ENCODE assay signal across 21 mouse cellular contexts in genomic region chr9:92595296-92595695, GRCm38 (mm10). TPM values are rescaled to one million over a fixed set of nuclear protein-coding genes. Genes with fewer than 3 reads are reported as not detected.
A peak's percentile ranks its signal among the peaks of the same experiment; 100 is the strongest.
DNase-seq lines count a peak whose midpoint lies in the region; ATAC-seq and TF ChIP-seq lines count a peak whose summit lies in the region.
"Had no signal": no experiment of that assay in that cellular context is flagged by ENCODE, and none has a peak within 500 bp of the region (broad histone marks: within the 10 kb centered on the region; RNA-seq: fewer than 3 reads in every experiment).

No protein-coding gene starts in this region.

- H3K9me3 ChIP-seq in lung, embryonic 14.5 days (ENCODE audit: low read depth, low read length), result no peaks in the 10 kb centered on the region
- no peaks in the 10 kb centered on the region for H3K9me3 ChIP-seq in lung, embryonic 16.5 days (ENCODE audit: control insufficient read depth, low read length)
- H3K9me3 ChIP-seq: embryonic facial prominence, embryonic 13.5 days; embryonic facial prominence, embryonic 15.5 days; forebrain, embryonic 10.5 days; forebrain, embryonic 12.5 days had no signal

- no peak overlapping the region for H3K27ac ChIP-seq in lung, embryonic 14.5 days (ENCODE audit: low read depth)
- no peak overlapping the region for H3K27ac ChIP-seq in lung, embryonic 16.5 days (ENCODE audit: low read length)
- H3K27ac ChIP-seq: embryonic facial prominence, embryonic 13.5 days; embryonic facial prominence, embryonic 15.5 days; forebrain, embryonic 10.5 days; forebrain, embryonic 12.5 days had no signal

- peaks cover 12% of the 10 kb centered on the region; the same call in 1 of the 2 replicates for H3K36me3 ChIP-seq in lung, embryonic 14.5 days (ENCODE audit: insufficient read depth)
- H3K36me3 ChIP-seq in lung, embryonic 16.5 days (ENCODE audit: control insufficient read depth, insufficient read depth, low read length), result peaks cover 12% of the 10 kb centered on the region

- no peaks in the 10 kb centered on the region for H3K4me1 ChIP-seq in lung, embryonic 14.5 days (ENCODE audit: insufficient read depth)
- peaks cover 6% of the 10 kb centered on the region; the same call in 1 of the 2 replicates for H3K4me1 ChIP-seq in lung, embryonic 16.5 days (replicated peaks; ENCODE audit: control insufficient read depth, insufficient read depth, low read length)
- no peaks in the 10 kb centered on the region for H3K4me1 ChIP-seq in lung, adult 2 months (ENCODE audit: control insufficient read depth, insufficient read depth, low read length)
- H3K4me1 ChIP-seq: embryonic facial prominence, embryonic 13.5 days; embryonic facial prominence, embryonic 15.5 days; forebrain, embryonic 10.5 days had no signal

- WGBS in lung, embryonic 14.5 days, result 43% methylated on average over 4 of the region's 4 CpGs
- 46% methylated on average over 4 of the region's 4 CpGs for WGBS in lung, embryonic 16.5 days
- WGBS in lung, adult 2 months, result 63% methylated on average over 4 of the region's 4 CpGs

- DNase-seq in lung, embryonic 14.5 days, result peak; percentile 81
- DNase-seq in lung, postnatal 25 days (ENCODE audit: low spot score), result no peak
- no peak for DNase-seq in lung, adult 2 months
- DNase-seq: adrenal gland, adult 2 months; adrenal gland, postnatal 10 days; adrenal gland, postnatal 25 days; cerebellum, adult 11 months; cerebellum, adult 18-20 months; cerebellum, adult 8-10 months; cerebellum, adult 9-11 months; cerebellum, postnatal 14 days; cerebellum, postnatal 36 days; embryo, embryonic 11 days had no signal

- no peak for TF ChIP-seq POLR2A in lung, adult 2 months (IDR thresholded peaks at IDR 0.05; ENCODE audit: borderline replicate concordance, extremely low read depth, low read depth, low read length)

- no peak overlapping the region for H3K4me3 ChIP-seq in lung, embryonic 14.5 days (ENCODE audit: low read depth, low read length)
- no peak overlapping the region for H3K4me3 ChIP-seq in lung, embryonic 16.5 days (ENCODE audit: low read length)
- no peak overlapping the region for H3K4me3 ChIP-seq in lung, adult 2 months (replicated peaks; ENCODE audit: extremely low read depth, low read depth, low read length)
- H3K4me3 ChIP-seq: embryonic facial prominence, embryonic 13.5 days; embryonic facial prominence, embryonic 15.5 days; erythroblast, embryonic 14.5 days; forebrain, embryonic 10.5 days; forebrain, embryonic 12.5 days had no signal

- TF ChIP-seq CTCF in lung, embryonic 14.5 days (IDR thresholded peaks at IDR 0.05; ENCODE audit: low read depth), result no peak
- TF ChIP-seq CTCF in lung, adult 2 months (IDR thresholded peaks at IDR 0.05; ENCODE audit: insufficient read depth, low read length), result no peak

- no peaks in the 10 kb centered on the region for H3K27me3 ChIP-seq in lung, embryonic 14.5 days (ENCODE audit: insufficient read depth, low read length)
- H3K27me3 ChIP-seq in lung, embryonic 16.5 days (ENCODE audit: control insufficient read depth, insufficient read depth, low read depth, low read length), result no peaks in the 10 kb centered on the region
- H3K27me3 ChIP-seq: embryonic facial prominence, embryonic 13.5 days; embryonic facial prominence, embryonic 15.5 days; forebrain, embryonic 12.5 days had no signal

- ATAC-seq in lung, embryonic 14.5 days (ENCODE audit: insufficient read depth), result peak; percentile 73; the same call in 1 of the 2 replicates
- ATAC-seq in lung, embryonic 16.5 days (ENCODE audit: low read depth), result peak; percentile 74; the same call in 1 of the 2 replicates
- ATAC-seq: forebrain, embryonic 14.5 days; forebrain, embryonic 16.5 days had no signal

- H3K4me2 ChIP-seq in lung, embryonic 14.5 days, result no peak overlapping the region
- H3K4me2 ChIP-seq in lung, embryonic 16.5 days (ENCODE audit: low read depth, low read length), result no peak overlapping the region
- H3K4me2 ChIP-seq: embryonic facial prominence, embryonic 13.5 days; embryonic facial prominence, embryonic 15.5 days; forebrain, embryonic 12.5 days had no signal

- no peak overlapping the region for H3K9ac ChIP-seq in lung, embryonic 14.5 days
- no peak overlapping the region for H3K9ac ChIP-seq in lung, embryonic 16.5 days (ENCODE audit: low read length)
- H3K9ac ChIP-seq: embryonic facial prominence, embryonic 13.5 days; embryonic facial prominence, embryonic 15.5 days; forebrain, embryonic 12.5 days had no signal

RNA-seq across cellular contexts. Expression of gene Plod2, which starts 53.3 kb away (rescaled TPM):
- 47.4 and 48.6 TPM in 2 replicates for polyA plus RNA-seq in lung, embryonic 14.5 days (2014; fragmentation: Nextera tagmentation; extraction: Ambion mirVana)
- 50.8 and 53.4 TPM in 2 replicates for polyA plus RNA-seq in lung, embryonic 16.5 days (2015; fragmentation: Nextera tagmentation; extraction: Ambion mirVana)
- polyA plus RNA-seq in lung, adult 2 months (2012; rRNA removed), result 9.9 and 15.4 TPM in 2 replicates
- polyA plus RNA-seq: erythroblast, embryonic 14.5 days had no signal
